Mouse (Mus musculus) spleen, embryonic (tissue): ENCODE data around the gene Slc9c1.
"Not testable (repeated sequence)": the region's sequence is repeated elsewhere in the genome, so short reads cannot be mapped to it uniquely, and the experiment has no call there.

ENCODE experiments used
- CTCF ChIA-PET: fragments of 350-600 bp; sonication (Branson Sonifier 250); formaldehyde crosslinking; loops from one replicate; lab custom pipeline; 2022; lab: Charles Lee

The Slc9c1 gene

GRCm38 (mm10) chr16:45535009-45535408 is at the start of gene Slc9c1:
Gene Slc9c1, plus strand, starts transcription at chr16:45535309.
- CTCF ChIA-PET: no interaction called here

GRCm38 (mm10) chr16:45492927-45493326 is 42.2 kb upstream of the Slc9c1 start, which contains the start of gene Gm609:
Gene Gm609, minus strand, starts transcription at chr16:45492969.
- CTCF ChIA-PET: no interaction called here

GRCm38 (mm10) chr16:45495326-45495725 is 39.8 kb upstream of the Slc9c1 start:
- CTCF ChIA-PET: no interaction called here

- CTCF ChIA-PET: no interaction called here
Measured at GRCm38 (mm10) chr16:45525551-45525950, 9.6 kb upstream of the Slc9c1 start.

GRCm38 (mm10) chr16:45531950-45532349 is 3.2 kb upstream of the Slc9c1 start, which contains the start of gene Gm17783:
Gene Gm17783, minus strand, starts transcription at chr16:45532050.
- CTCF ChIA-PET: no interaction called here

- CTCF ChIA-PET: not testable (repeated sequence)
Measured at GRCm38 (mm10) chr16:45538342-45538741, 3.2 kb downstream of the Slc9c1 start.

- CTCF ChIA-PET: no interaction called here
Measured at GRCm38 (mm10) chr16:45542108-45542507, 7.0 kb downstream of the Slc9c1 start.

GRCm38 (mm10) chr16:45544341-45544740 is 9.2 kb downstream of the Slc9c1 start:
- CTCF ChIA-PET: interaction anchor here (0.7 kb wide), 1 partner anchor 32 kb away, joined by 6 read pairs; no protein-coding TSS in a partner anchor

GRCm38 (mm10) chr16:45547982-45548381 is 12.9 kb downstream of the Slc9c1 start:
- CTCF ChIA-PET: no interaction called here

GRCm38 (mm10) chr16:45551579-45551978 is 16.5 kb downstream of the Slc9c1 start:
- CTCF ChIA-PET: no interaction called here

- CTCF ChIA-PET: interaction anchor here (0.7 kb wide), 1 partner anchor 124 kb away, joined by 7 read pairs; no protein-coding TSS in a partner anchor
Measured at GRCm38 (mm10) chr16:45561747-45562146, 26.6 kb downstream of the Slc9c1 start.

GRCm38 (mm10) chr16:45572307-45572706 is 37.2 kb downstream of the Slc9c1 start:
- CTCF ChIA-PET: no interaction called here

- CTCF ChIA-PET: no interaction called here
Measured at GRCm38 (mm10) chr16:45579883-45580282, 44.8 kb downstream of the Slc9c1 start.

- CTCF ChIA-PET: no interaction called here
Measured at GRCm38 (mm10) chr16:45582512-45582911, 47.4 kb downstream of the Slc9c1 start.

- CTCF ChIA-PET: no interaction called here
Measured at GRCm38 (mm10) chr16:45593656-45594055, 58.5 kb downstream of the Slc9c1 start.

GRCm38 (mm10) chr16:45595494-45595893 is 60.4 kb downstream of the Slc9c1 start:
- CTCF ChIA-PET: no interaction called here

GRCm38 (mm10) chr16:45608481-45608954 is 73.4 kb downstream of the Slc9c1 start:
- CTCF ChIA-PET: interaction anchor here (0.5 kb wide), 1 partner anchor 299 kb away, joined by 3 read pairs; no protein-coding TSS in a partner anchor

- CTCF ChIA-PET: no interaction called here
Measured at GRCm38 (mm10) chr16:45609300-45609699, 74.2 kb downstream of the Slc9c1 start.

GRCm38 (mm10) chr16:45610267-45610666 is 75.2 kb downstream of the Slc9c1 start, which contains the start of gene Gcsam:
Gene Gcsam, plus strand, starts transcription at chr16:45610380.
- CTCF ChIA-PET: interaction anchor here (0.7 kb wide), 1 partner anchor 750 kb away, joined by 5 read pairs; no protein-coding TSS in a partner anchor

- CTCF ChIA-PET: no interaction called here
Measured at GRCm38 (mm10) chr16:45613247-45613646, 78.1 kb downstream of the Slc9c1 start.

- CTCF ChIA-PET: no interaction called here
Measured at GRCm38 (mm10) chr16:45615944-45616343, 80.8 kb downstream of the Slc9c1 start.

GRCm38 (mm10) chr16:45619751-45620375 is 84.8 kb downstream of the Slc9c1 start:
- CTCF ChIA-PET: no interaction called here

GRCm38 (mm10) chr16:45623230-45623629 is 88.1 kb downstream of the Slc9c1 start:
- CTCF ChIA-PET: no interaction called here
